8 mouse cellular contexts compared by ENCODE assay signal in the genomic region with DNA sequence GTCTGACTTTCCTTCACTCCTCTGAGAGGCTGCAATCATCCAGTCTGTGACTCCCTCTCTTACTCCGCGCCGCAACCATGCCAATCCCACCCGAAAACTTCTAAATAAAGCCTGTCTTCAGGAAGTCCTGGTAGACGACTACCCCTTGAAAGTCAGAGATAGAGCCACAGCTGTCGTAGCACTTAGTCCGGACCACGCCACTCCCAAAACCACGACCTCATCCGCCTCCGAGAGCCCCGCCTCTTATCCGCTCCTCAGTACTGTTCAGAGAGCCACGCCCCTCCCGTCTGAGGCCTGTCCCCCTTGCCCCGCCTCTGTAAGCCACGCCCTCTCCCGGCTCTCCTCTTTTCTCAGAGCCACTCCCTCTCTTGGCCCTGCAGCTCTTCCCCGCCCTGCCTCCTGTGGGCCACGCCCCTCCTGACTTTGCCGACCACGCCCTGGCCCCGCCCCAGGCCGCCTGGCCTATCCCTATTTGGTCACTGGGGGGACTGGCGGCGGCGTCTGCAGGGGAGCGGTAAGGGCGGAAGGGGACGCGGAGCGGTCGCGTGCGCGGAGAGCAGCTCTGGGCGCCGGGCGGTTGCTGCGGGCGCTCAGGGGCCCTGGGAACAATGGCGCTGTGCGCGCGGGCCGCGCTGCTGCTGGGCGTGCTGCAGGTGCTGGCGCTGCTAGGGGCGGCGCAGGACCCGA. TPM values are rescaled to one million over a fixed set of nuclear protein-coding genes. Genes with fewer than 3 reads are reported as not detected.
DNase-seq lines count a peak whose midpoint lies in the region; ATAC-seq and TF ChIP-seq lines count a peak whose summit lies in the region.

TSS of gene Tmem123 (plus strand) at position 428 of the 687 bp plus-strand sequence.

- H3K27me3 ChIP-seq in hindbrain, postnatal 0 days (ENCODE audit: insufficient read depth, low read length) = no peaks in the 10 kb centered on the region

- 0 out of 2 replicates have a peak, but pooled peaks cover 3% of the 10 kb centered on the region for H3K4me1 ChIP-seq in hindbrain, postnatal 0 days (ENCODE audit: insufficient read depth, low read length)

- peak; percentile 83 for ATAC-seq in common myeloid progenitor, adult 5-6 weeks (replicated peaks; ENCODE audit: low read depth, poor library complexity, severe bottlenecking)
- ATAC-seq in hindbrain, postnatal 0 days = peak; percentile 96
- ATAC-seq in megakaryocyte, adult 5-6 weeks (ENCODE audit: poor library complexity, severe bottlenecking) = peak; percentile 86

- peak within 1 kb of the TSS; percentile 97 for H3K4me3 ChIP-seq in gastrocnemius, adult 2 months
- H3K4me3 ChIP-seq in hindbrain, postnatal 0 days (ENCODE audit: low read length) = peak within 1 kb of the TSS; percentile 74
- peak within 1 kb of the TSS; percentile 76 for H3K4me3 ChIP-seq in left cerebral cortex, adult 2 months

- peak within 1 kb of the TSS; percentile 63 for H3K9ac ChIP-seq in hindbrain, postnatal 0 days (replicated peaks; ENCODE audit: low read length)

- H3K27ac ChIP-seq in gastrocnemius, adult 2 months = peak within 1 kb of the TSS; percentile 95
- H3K27ac ChIP-seq in hindbrain, postnatal 0 days = peak within 1 kb of the TSS; percentile 45; the same call in 1 of the 2 replicates
- H3K27ac ChIP-seq in left cerebral cortex, adult 2 months = peak within 1 kb of the TSS; percentile 58

- intact Hi-C loops in gastrocnemius, adult 2 months (cut with DNase I) = loop anchor here (1.0 kb wide), 1 partner anchor 74 kb away; the partner anchor contains the start of gene Birc2
- intact Hi-C loops in left cerebral cortex, adult 2 months (cut with DNase I) = loop anchor here (2.0 kb wide), 1 partner anchor 71 kb away; no protein-coding TSS in a partner anchor

- TF ChIP-seq CTCF in gastrocnemius, adult 2 months (IDR thresholded peaks at IDR 0.05) = peak; percentile 21; the same call in 1 of the 2 replicates
- TF ChIP-seq CTCF in hindbrain, postnatal 0 days (IDR thresholded peaks at IDR 0.05; ENCODE audit: low read depth) = peak; percentile 21
- TF ChIP-seq CTCF in left cerebral cortex, adult 2 months (IDR thresholded peaks at IDR 0.05) = peak; percentile 37

- H3K9me3 ChIP-seq in hindbrain, postnatal 0 days (ENCODE audit: low read length) = no peaks in the 10 kb centered on the region

- peak within 1 kb of the TSS; percentile 59 for H3K4me2 ChIP-seq in hindbrain, postnatal 0 days (ENCODE audit: low read depth, low read length)

- H3K36me3 ChIP-seq in hindbrain, postnatal 0 days (ENCODE audit: insufficient read depth, low read length) = no peaks in the 10 kb centered on the region; the same call in 1 of the 2 replicates

- peak; percentile 99 for DNase-seq in ZHBTc4 (ENCODE audit: low read depth, low spot score)
- DNase-seq in gastrocnemius, adult 2 months = peak; percentile 100
- DNase-seq in hindbrain, postnatal 0 days (ENCODE audit: low spot score) = peak; percentile 94
- DNase-seq in left cerebral cortex, adult 2 months (ENCODE audit: extremely low spot score in 1 of 2, low spot score in 2 of 2) = peak; percentile 90 to 93
- DNase-seq in right cerebral cortex, adult 2 months (ENCODE audit: low spot score in 2 of 2) = peak; percentile 93
- DNase-seq in urinary bladder, postnatal 14 days (ENCODE audit: low spot score) = peak; percentile 100

- WGBS in hindbrain, postnatal 0 days = under 1% methylated on average over 52 of the region's 52 CpGs

RNA-seq across cellular contexts. Expression of gene Tmem123, which starts in this region (rescaled TPM):
- total RNA-seq in common myeloid progenitor, adult 5-6 weeks (2017) = 172 and 173 TPM in 2 replicates
- total RNA-seq in gastrocnemius, adult 2 months (2021) = 10 to 100 TPM; 21.7 to 25.5 TPM
- 20.9 and 24.7 TPM in 2 replicates for total RNA-seq in hindbrain, postnatal 0 days (2014; rRNA removed)
- polyA plus RNA-seq in hindbrain, postnatal 0 days (2015; fragmentation: Nextera tagmentation; extraction: Ambion mirVana) = 18.8 and 18.9 TPM in 2 replicates
- total RNA-seq in left cerebral cortex, adult 2 months (2021) = 10 to 100 TPM in 1 of 2 experiments, 1 to 10 TPM in 1; 9.3 to 10.9 TPM
- 113 and 117 TPM in 2 replicates for total RNA-seq in megakaryocyte, adult 5-6 weeks (2015)
- total RNA-seq in megakaryocyte, adult 5-6 weeks (2017) = 114 and 121 TPM in 2 replicates

Comparison
In these comparisons a context has a peak if more than half of its experiments do, and no peak if none do; other contexts are left out.
1. Peak in every context shown above with its lines: DNase-seq, ATAC-seq, H3K4me3 ChIP-seq and H3K27ac ChIP-seq.
2. H3K27ac ChIP-seq: peak in every context shown above with its lines; median percentile 95 in gastrocnemius, adult 2 months; 58 in left cerebral cortex, adult 2 months; 45 in hindbrain, postnatal 0 days.